Mouse (Mus musculus): ENCODE measurements around the gene Gpr85. TPM values are rescaled to one million over a fixed set of nuclear protein-coding genes. Genes with fewer than 3 reads are reported as not detected.
A peak's percentile ranks its signal among the peaks of the same experiment; 100 is the strongest.

The Gpr85 gene
- polyA plus RNA-seq, 1 experiment from 2014 or later = 6.2 TPM

DNA sequence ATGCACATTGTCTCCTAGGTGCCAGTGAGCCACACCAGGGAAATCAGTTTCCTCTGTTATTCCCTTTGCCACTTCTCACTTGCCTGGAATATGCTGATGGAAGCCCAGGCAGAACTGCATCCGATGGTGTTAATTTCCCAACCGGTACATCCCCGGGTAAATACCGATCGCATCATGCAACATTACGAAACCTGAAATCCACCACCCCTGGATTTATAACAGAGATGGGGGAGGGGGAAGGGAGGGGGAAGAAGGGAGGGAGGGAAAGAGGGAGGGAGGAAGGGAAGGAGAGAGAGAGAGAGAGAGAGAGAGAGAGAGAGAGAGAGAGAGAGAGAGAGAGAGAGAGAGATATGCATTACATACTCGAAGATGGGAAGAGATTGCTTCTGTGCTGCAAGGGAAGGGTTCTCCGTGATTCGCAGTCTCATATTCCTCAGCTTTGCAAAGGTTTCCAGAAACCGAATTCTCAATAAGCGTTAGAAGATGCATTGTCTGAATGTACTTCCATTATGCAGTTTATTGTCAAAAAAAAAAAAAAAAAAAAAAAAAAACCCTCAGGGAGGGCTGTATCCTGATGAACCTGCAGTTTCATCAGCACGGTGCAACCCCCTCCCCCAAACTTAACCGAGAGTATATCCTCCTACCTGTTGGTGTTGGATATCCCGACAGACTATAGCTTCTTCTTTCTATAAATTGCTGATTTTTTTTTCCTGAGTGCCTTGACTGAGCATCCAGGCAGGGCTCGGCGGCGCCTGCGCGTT lies 1.6 kb downstream of the Gpr85 start:
- ATAC-seq (ENCODE audit: insufficient number of reproducible peaks, insufficient read depth, low FRiP score, low read depth) = no peak; the same call in 1 of the 2 replicates
- Histone ChIP-seq H3K9ac (ENCODE audit: low read length) (peak overlapping the region; percentile 85), H3K9me3 (ENCODE audit: control insufficient read depth, low read length) (no peaks in the 10 kb centered on the region), H3K4me1 (ENCODE audit: control insufficient read depth in 2 of 2, insufficient read depth in 2 of 2, low read length in 2 of 2) (peaks cover 0 to 4% of the 10 kb centered on the region in 2 experiments; a peak in 1 of 4 replicates), H3K27ac (replicated peaks in 1 of 2; ENCODE audit: control insufficient read depth in 1 of 2, insufficient read depth in 1 of 2, low read depth in 2 of 2, low read length in 2 of 2) (peak overlapping the region in 1 of 2 experiments; percentile 84; a peak in 2 of 4 replicates), H3K4me3 (ENCODE audit: control insufficient read depth in 1 of 2, insufficient read depth in 1 of 2, low read depth in 1 of 2, low read length in 2 of 2) (peak overlapping the region; percentile 63 to 70), H3K27me3 (ENCODE audit: control insufficient read depth, insufficient read depth, low read length) (no peaks in the 10 kb centered on the region), H3K36me3 (ENCODE audit: control insufficient read depth, insufficient read depth, low read length) (no peaks in the 10 kb centered on the region), H3K4me2 (ENCODE audit: low read length) (peak overlapping the region; percentile 86)
- WGBS = 4% methylated on average over 19 of the region's 19 CpGs

DNA sequence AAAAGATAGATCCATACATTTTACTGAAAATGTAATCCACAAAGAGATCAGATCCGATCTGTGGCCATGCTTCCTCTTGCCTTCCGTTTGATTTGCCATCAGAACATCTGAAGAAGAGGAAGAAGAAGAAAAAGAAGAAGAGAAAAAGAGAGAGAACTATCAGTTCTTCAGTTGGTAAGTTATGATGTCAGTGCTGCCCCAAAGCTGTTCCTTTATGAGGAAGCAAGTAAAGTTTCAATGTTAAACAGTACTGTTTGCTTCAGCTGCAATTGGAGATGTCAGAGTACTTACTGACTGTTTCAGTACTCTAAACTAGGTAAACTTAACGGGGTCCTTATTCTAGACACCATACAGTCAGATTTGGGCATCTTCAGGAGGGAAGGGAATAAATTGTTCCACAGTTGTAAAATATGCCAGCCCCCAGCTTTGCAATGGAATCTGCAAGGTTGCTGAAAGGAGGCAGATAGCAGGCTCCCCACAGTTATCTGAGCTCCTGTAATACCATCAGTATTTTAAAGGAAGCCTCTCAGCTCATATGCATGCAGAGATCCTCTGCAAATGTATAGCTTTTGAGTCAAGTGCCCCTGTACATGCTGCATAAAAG lies 2.7 kb downstream of the Gpr85 start:
- 72% methylated on average over 3 of the region's 3 CpGs for WGBS
- Histone ChIP-seq H3K4me1 (ENCODE audit: control insufficient read depth in 2 of 2, insufficient read depth in 2 of 2, low read length in 2 of 2) (peaks cover 0 to 4% of the 10 kb centered on the region in 2 experiments; a peak in 1 of 4 replicates), H3K36me3 (ENCODE audit: control insufficient read depth, insufficient read depth, low read length) (no peaks in the 10 kb centered on the region), H3K4me2 (ENCODE audit: low read length) (peak overlapping the region; percentile 86), H3K27me3 (ENCODE audit: control insufficient read depth, insufficient read depth, low read length) (no peaks in the 10 kb centered on the region), H3K9ac (ENCODE audit: low read length) (no peak overlapping the region), H3K9me3 (ENCODE audit: control insufficient read depth, low read length) (no peaks in the 10 kb centered on the region), H3K27ac (replicated peaks in 1 of 2; ENCODE audit: control insufficient read depth in 1 of 2, insufficient read depth in 1 of 2, low read depth in 2 of 2, low read length in 2 of 2) (no peak overlapping the region), H3K4me3 (ENCODE audit: control insufficient read depth in 1 of 2, insufficient read depth in 1 of 2, low read depth in 1 of 2, low read length in 2 of 2) (peak overlapping the region in 1 of 2 experiments; percentile 70; a peak in 1 of 4 replicates)
- ATAC-seq (ENCODE audit: insufficient number of reproducible peaks, insufficient read depth, low FRiP score, low read depth) = no peak

DNA sequence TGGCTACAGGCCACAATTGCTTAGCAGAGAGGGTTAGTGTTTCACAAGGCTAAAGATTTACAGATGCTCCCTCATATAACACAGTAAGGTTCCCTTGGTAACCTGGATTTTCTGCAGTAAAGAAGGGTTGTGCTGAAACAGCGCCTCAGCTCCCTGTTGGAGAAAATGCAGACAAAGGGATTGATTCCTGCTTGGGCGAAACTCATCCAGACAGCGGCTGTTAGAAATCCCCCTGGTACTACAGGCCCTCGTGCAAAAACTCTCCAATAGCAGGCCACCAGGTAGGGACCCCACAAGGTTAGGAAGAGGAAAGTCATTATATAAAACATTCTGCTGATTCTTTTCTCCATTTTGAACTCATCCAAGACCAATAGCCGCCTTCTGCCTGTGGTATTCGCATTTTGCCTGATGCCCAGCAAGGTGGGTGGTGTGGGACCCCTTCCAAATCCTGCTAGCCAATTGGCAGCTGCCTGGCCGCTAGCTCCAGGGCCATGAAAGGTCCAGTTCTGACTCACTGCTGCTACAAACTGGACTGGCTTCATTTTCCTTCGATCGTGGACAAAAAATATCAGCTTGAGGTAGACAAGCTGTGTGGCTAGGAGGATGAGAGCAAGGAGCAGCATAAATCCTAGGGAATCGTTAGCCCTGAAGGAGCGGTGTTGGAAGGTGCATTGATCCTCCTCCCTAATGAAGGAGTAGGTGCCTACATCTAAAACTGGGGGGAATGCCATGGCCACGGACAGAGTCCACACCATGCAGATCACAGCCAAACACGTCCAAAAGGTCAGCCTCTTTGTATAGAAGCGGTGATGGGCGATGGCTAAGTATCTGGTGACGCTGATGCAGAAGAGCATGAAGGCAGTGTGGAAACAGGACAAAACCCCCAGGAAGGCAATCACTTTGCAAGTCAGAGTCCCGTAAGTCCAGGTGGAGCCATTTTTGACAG lies 3.7 kb downstream of the Gpr85 start:
- Histone ChIP-seq H3K9ac (ENCODE audit: low read length) (no peak overlapping the region), H3K4me3 (ENCODE audit: control insufficient read depth in 1 of 2, insufficient read depth in 1 of 2, low read depth in 1 of 2, low read length in 2 of 2) (no peak overlapping the region), H3K4me2 (ENCODE audit: low read length) (no peak overlapping the region), H3K9me3 (ENCODE audit: control insufficient read depth, low read length) (no peaks in the 10 kb centered on the region), H3K27me3 (ENCODE audit: control insufficient read depth, insufficient read depth, low read length) (no peaks in the 10 kb centered on the region), H3K4me1 (ENCODE audit: control insufficient read depth in 2 of 2, insufficient read depth in 2 of 2, low read length in 2 of 2) (peaks cover 0 to 4% of the 10 kb centered on the region in 2 experiments; a peak in 1 of 4 replicates), H3K36me3 (ENCODE audit: control insufficient read depth, insufficient read depth, low read length) (no peaks in the 10 kb centered on the region), H3K27ac (replicated peaks in 1 of 2; ENCODE audit: control insufficient read depth in 1 of 2, insufficient read depth in 1 of 2, low read depth in 2 of 2, low read length in 2 of 2) (no peak overlapping the region)
- ATAC-seq (ENCODE audit: insufficient number of reproducible peaks, insufficient read depth, low FRiP score, low read depth) = no peak
- WGBS = 71% methylated on average over 17 of the region's 17 CpGs

DNA sequence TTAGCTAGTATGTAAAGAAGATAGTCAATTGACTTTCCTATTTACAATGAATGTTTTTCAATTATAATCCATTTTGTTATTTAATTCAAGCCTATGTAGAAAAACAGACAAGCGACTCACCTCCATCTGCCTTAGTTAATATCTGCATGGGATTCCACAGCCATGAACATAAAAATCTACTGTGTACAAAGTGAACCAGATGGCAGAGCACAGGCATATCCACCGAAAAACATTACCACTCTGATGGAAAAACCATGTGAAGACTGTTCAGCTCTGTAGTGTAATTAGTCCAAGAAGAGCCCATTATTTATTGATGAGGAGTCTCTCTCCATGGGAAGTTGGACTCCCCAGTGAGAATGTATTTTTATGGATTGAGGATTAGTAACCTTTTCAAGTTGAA lies 7.0 kb downstream of the Gpr85 start:
- Histone ChIP-seq H3K9me3 (ENCODE audit: control insufficient read depth, low read length) (no peaks in the 10 kb centered on the region), H3K4me1 (ENCODE audit: control insufficient read depth in 2 of 2, insufficient read depth in 2 of 2, low read length in 2 of 2) (peaks cover 0 to 3% of the 10 kb centered on the region in 2 experiments; a peak in 1 of 4 replicates), H3K9ac (ENCODE audit: low read length) (no peak overlapping the region), H3K27ac (replicated peaks in 1 of 2; ENCODE audit: control insufficient read depth in 1 of 2, insufficient read depth in 1 of 2, low read depth in 2 of 2, low read length in 2 of 2) (no peak overlapping the region), H3K27me3 (ENCODE audit: control insufficient read depth, insufficient read depth, low read length) (no peaks in the 10 kb centered on the region), H3K4me2 (ENCODE audit: low read length) (no peak overlapping the region), H3K4me3 (ENCODE audit: control insufficient read depth in 1 of 2, insufficient read depth in 1 of 2, low read depth in 1 of 2, low read length in 2 of 2) (no peak overlapping the region), H3K36me3 (ENCODE audit: control insufficient read depth, insufficient read depth, low read length) (no peaks in the 10 kb centered on the region)
- 80% methylated on average over 2 of the region's 2 CpGs for WGBS
- no peak for ATAC-seq (ENCODE audit: insufficient number of reproducible peaks, insufficient read depth, low FRiP score, low read depth)

DNA sequence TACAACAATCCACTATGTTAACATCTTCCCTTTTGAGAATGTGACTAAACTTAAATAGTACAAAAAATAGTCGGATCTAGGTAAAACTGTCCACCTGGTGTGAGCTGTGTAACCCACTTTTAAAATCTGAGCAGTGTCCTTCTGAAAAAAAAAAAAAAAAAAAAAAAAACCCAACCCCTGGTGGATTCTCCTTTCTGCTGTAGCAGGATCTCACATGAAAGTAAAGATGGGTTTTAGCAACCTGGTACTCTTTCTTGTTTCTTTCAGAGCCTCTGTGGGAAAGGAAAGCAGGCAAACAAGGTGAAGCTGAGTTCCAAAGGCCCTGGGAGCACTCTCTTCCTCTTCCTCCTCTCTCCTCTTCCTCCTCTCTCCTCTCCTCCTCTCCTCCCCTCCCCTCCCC lies 10.9 kb downstream of the Gpr85 start:
- H3K4me1 ChIP-seq (ENCODE audit: control insufficient read depth in 2 of 2, insufficient read depth in 2 of 2, low read length in 2 of 2) = no peaks in the 10 kb centered on the region
- no peak overlapping the region for H3K4me3 ChIP-seq (ENCODE audit: control insufficient read depth in 1 of 2, insufficient read depth in 1 of 2, low read depth in 1 of 2, low read length in 2 of 2)
- ATAC-seq (ENCODE audit: insufficient number of reproducible peaks, insufficient read depth, low FRiP score, low read depth) = no peak
- no peak overlapping the region for H3K9ac ChIP-seq (ENCODE audit: low read length)
- no peak overlapping the region for H3K4me2 ChIP-seq (ENCODE audit: low read length)
- 73% methylated on average over 1 of the region's 1 CpGs for whole genome bisulfite sequencing
- no peaks in the 10 kb centered on the region for H3K36me3 ChIP-seq (ENCODE audit: control insufficient read depth, insufficient read depth, low read length)
- no peak overlapping the region for H3K27ac ChIP-seq (replicated peaks in 1 of 2; ENCODE audit: control insufficient read depth in 1 of 2, insufficient read depth in 1 of 2, low read depth in 2 of 2, low read length in 2 of 2)
- no peaks in the 10 kb centered on the region for H3K27me3 ChIP-seq (ENCODE audit: control insufficient read depth, insufficient read depth, low read length)
- no peaks in the 10 kb centered on the region for H3K9me3 ChIP-seq (ENCODE audit: control insufficient read depth, low read length)

DNA sequence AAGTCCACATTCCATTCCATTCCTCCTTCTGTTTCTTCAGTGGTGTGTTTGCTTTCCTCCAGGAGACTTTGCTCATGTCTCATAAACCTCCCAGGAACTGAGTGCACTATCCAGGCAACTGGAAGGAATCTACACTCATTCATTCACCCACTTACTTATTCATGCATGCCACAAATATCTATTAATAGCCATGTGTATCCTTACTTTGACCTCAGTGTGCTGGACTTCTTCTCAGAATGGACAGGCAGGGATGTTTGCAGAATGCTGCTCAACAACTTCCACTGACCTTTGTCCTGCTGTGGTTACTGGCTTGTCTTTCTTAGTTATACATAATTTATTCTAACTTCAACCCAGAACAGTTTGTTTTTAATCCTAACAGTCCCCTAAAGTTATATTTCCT lies 23.1 kb downstream of the Gpr85 start:
- peaks cover 0 to 5% of the 10 kb centered on the region in 2 experiments; a peak in 2 of 4 replicates for H3K4me1 ChIP-seq (ENCODE audit: control insufficient read depth in 2 of 2, insufficient read depth in 2 of 2, low read length in 2 of 2)
- H3K27me3 ChIP-seq (ENCODE audit: control insufficient read depth, insufficient read depth, low read length) = no peaks in the 10 kb centered on the region
- H3K4me3 ChIP-seq (ENCODE audit: control insufficient read depth in 1 of 2, insufficient read depth in 1 of 2, low read depth in 1 of 2, low read length in 2 of 2) = no peak overlapping the region
- no peak for ATAC-seq (ENCODE audit: insufficient number of reproducible peaks, insufficient read depth, low FRiP score, low read depth)
- H3K27ac ChIP-seq (replicated peaks in 1 of 2; ENCODE audit: control insufficient read depth in 1 of 2, insufficient read depth in 1 of 2, low read depth in 2 of 2, low read length in 2 of 2) = no peak overlapping the region
- no peak overlapping the region for H3K4me2 ChIP-seq (ENCODE audit: low read length)
- no peaks in the 10 kb centered on the region for H3K36me3 ChIP-seq (ENCODE audit: control insufficient read depth, insufficient read depth, low read length)
- H3K9me3 ChIP-seq (ENCODE audit: control insufficient read depth, low read length) = no peaks in the 10 kb centered on the region
- H3K9ac ChIP-seq (ENCODE audit: low read length) = no peak overlapping the region

DNA sequence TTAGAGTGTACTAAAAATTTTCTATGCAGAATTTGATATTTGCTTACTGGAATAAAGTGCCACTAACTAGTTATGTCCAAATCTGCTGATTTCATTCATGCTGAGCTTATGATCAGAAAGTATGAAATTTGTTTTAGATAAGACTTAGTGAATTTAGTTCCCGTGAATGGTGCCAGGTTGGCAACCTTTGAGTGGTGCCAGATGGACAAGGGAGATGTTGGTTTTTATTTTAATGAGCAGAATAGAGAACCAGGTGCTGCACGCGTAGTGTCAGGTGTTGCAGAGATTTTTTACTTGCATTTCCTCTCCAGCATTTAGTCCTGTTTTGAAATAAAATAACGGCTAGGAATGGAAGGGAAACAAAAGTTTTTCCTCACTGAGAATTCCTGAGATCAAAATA lies 27.6 kb downstream of the Gpr85 start:
- WGBS = 80% methylated on average over 4 of the region's 4 CpGs
- ATAC-seq (ENCODE audit: insufficient number of reproducible peaks, insufficient read depth, low FRiP score, low read depth) = no peak
- no peak overlapping the region for H3K9ac ChIP-seq (ENCODE audit: low read length)
- no peak overlapping the region for H3K27ac ChIP-seq (replicated peaks in 1 of 2; ENCODE audit: control insufficient read depth in 1 of 2, insufficient read depth in 1 of 2, low read depth in 2 of 2, low read length in 2 of 2)
- no peaks in the 10 kb centered on the region for H3K36me3 ChIP-seq (ENCODE audit: control insufficient read depth, insufficient read depth, low read length)
- no peak overlapping the region for H3K4me3 ChIP-seq (ENCODE audit: control insufficient read depth in 1 of 2, insufficient read depth in 1 of 2, low read depth in 1 of 2, low read length in 2 of 2)
- no peaks in the 10 kb centered on the region for H3K27me3 ChIP-seq (ENCODE audit: control insufficient read depth, insufficient read depth, low read length)
- no peaks in the 10 kb centered on the region for H3K9me3 ChIP-seq (ENCODE audit: control insufficient read depth, low read length)
- H3K4me2 ChIP-seq (ENCODE audit: low read length) = no peak overlapping the region
- peaks cover 0 to 5% of the 10 kb centered on the region in 2 experiments; a peak in 2 of 4 replicates for H3K4me1 ChIP-seq (ENCODE audit: control insufficient read depth in 2 of 2, insufficient read depth in 2 of 2, low read length in 2 of 2)

All from heart, embryonic 14.5 days (tissue).